Mouse (Mus musculus) limb, embryonic 14.5 days (tissue): ENCODE measurements around the gene Cdca4. TPM values are rescaled to one million over a fixed set of nuclear protein-coding genes. Genes with fewer than 3 reads are reported as not detected.

ENCODE experiments used
- ATAC-seq: fragments of 200-750 bp; cut with Nextera tagmentation; 2 replicates; pipeline ENCODE4 v1.8.0; 2017; ENCODE audit warnings: low read depth, moderate number of reproducible peaks, moderate TSS enrichment; ENCODE audit not compliant: low FRiP score
- DNase-seq: peaks from one replicate; pipeline ENCODE4 v3.0.0-alpha.2; 2015; ENCODE audit warnings: low spot score
- H3K27ac ChIP-seq: fragments of 300-500 bp; sonication (generic); replicated peaks from 2 replicates; pipeline ENCODE4 v1.5.1; 2014; ENCODE audit warnings: low read depth, mild to moderate bottlenecking, low read length, moderate library complexity, mixed read lengths
- H3K27me3 ChIP-seq: fragments of 300-500 bp; sonication (generic); 2 replicates; pipeline ENCODE4 v1.6.1; 2014; ENCODE audit warnings: low read length, mixed read lengths; ENCODE audit not compliant: control insufficient read depth, insufficient read depth
- H3K36me3 ChIP-seq: fragments of 300-500 bp; sonication (generic); 2 replicates; pipeline ENCODE4 v1.6.1; 2014; ENCODE audit warnings: mild to moderate bottlenecking, low read length, moderate library complexity, mixed read lengths; ENCODE audit not compliant: control insufficient read depth, insufficient read depth
- H3K4me1 ChIP-seq: fragments of 300-500 bp; sonication (generic); 2 replicates; pipeline ENCODE4 v1.6.1; 2014; ENCODE audit warnings: antibody characterized with exemption, low read length, mixed read lengths; ENCODE audit not compliant: control insufficient read depth, insufficient read depth
- H3K4me2 ChIP-seq: fragments of 300-500 bp; sonication (generic); replicated peaks from 2 replicates; pipeline ENCODE4 v1.6.1; 2014; ENCODE audit warnings: low read depth, mild to moderate bottlenecking, low read length, moderate library complexity; ENCODE audit not compliant: severe bottlenecking
- H3K4me3 ChIP-seq: fragments of 300-500 bp; sonication (generic); replicated peaks from 2 replicates; pipeline ENCODE4 v1.5.1; 2014; ENCODE audit warnings: low read length
- H3K9ac ChIP-seq: fragments of 300-500 bp; sonication (generic); 2 replicates; pipeline ENCODE4 v1.6.1; 2014; ENCODE audit warnings: mild to moderate bottlenecking, low read depth, low read length, moderate library complexity; ENCODE audit not compliant: severe bottlenecking
- H3K9me3 ChIP-seq: fragments of 300-500 bp; sonication (generic); 2 replicates; pipeline ENCODE4 v1.6.1; 2016; ENCODE audit warnings: low read length; ENCODE audit not compliant: control insufficient read depth
- POLR2A ChIP-seq: fragments of 200-500 bp; IDR thresholded peaks from 2 replicates; pipeline ENCODE4 v1.8.0; 2012; ENCODE audit warnings: inconsistent platforms, mild to moderate bottlenecking, moderate library complexity, borderline replicate concordance; ENCODE audit not compliant: insufficient read depth, insufficient read length; ENCODE audit errors: extremely low read depth
- WGBS: fragments of 180-500 bp; shearing (Covaris S2); extraction: QIAGEN DNeasy Blood & Tissue Kit; methylation state at CpG from one replicate; pipeline ENCODE4 v1.1.7; 2014; 5-methylcytosine and 5-hydroxymethylcytosine counted together
- polyA plus RNA-seq, 2 experiments: library from polyadenylated mRNA; depleted of rRNA in 1 of 2; stranded (reverse) in 1 of 2; unstranded in 1 of 2; fragments of >200 nt; fragmentation: Nextera tagmentation in 1 of 2; extraction: Ambion mirVana in 1 of 2; gene quantifications; 2 replicates each; pipeline versions ENCODE4 v1.2.1 to v1.2.3; 2012 to 2014

The Cdca4 gene
- polyA plus RNA-seq, 2 experiments: 81.0 to 113 TPM

- Histone ChIP-seq H3K4me2 (no peak overlapping the region), H3K4me3 (no peak overlapping the region), H3K27me3 (peaks cover 20% of the 10 kb centered on the region), H3K36me3 (no peaks in the 10 kb centered on the region), H3K9ac (no peak overlapping the region), H3K9me3 (no peaks in the 10 kb centered on the region), H3K27ac (no peak overlapping the region), H3K4me1 (peaks cover 4% of the 10 kb centered on the region; the same call in 1 of the 2 replicates)
- 51% methylated on average over 13 of the region's 13 CpGs for WGBS
- DNase-seq (no peak), ATAC-seq (no peak)
- TF ChIP-seq POLR2A: no peak
These were observed 41.6 kb upstream of the Cdca4 start for GRCm38 (mm10) chr12:112870775-112871174.

GRCm38 (mm10) chr12:112869783-112870204 lies 40.6 kb upstream of the Cdca4 start:
- DNase-seq (no peak), ATAC-seq (no peak)
- H3K36me3 ChIP-seq: no peaks in the 10 kb centered on the region
- no peak overlapping the region for H3K9ac ChIP-seq
- peaks cover 4% of the 10 kb centered on the region; the same call in 1 of the 2 replicates for H3K4me1 ChIP-seq
- H3K27ac ChIP-seq: no peak overlapping the region
- no peak overlapping the region for H3K4me2 ChIP-seq
- H3K9me3 ChIP-seq: no peaks in the 10 kb centered on the region
- H3K27me3 ChIP-seq: peaks cover 11% of the 10 kb centered on the region
- TF ChIP-seq POLR2A: no peak
- WGBS: 9% methylated on average over 16 of the region's 16 CpGs
- no peak overlapping the region for H3K4me3 ChIP-seq

GRCm38 (mm10) chr12:112868178-112869087 lies 39.2 kb upstream of the Cdca4 start, which contains the start of gene Gpr132:
Gpr132 (minus strand) TSS chr12:112868228.
- TF ChIP-seq POLR2A: no peak
- Histone ChIP-seq H3K4me1 (peaks cover 4% of the 10 kb centered on the region; the same call in 1 of the 2 replicates), H3K4me2 (no peak within 1 kb of the TSS), H3K27me3 (no peaks in the 10 kb centered on the region; the same call in 1 of the 2 replicates), H3K4me3 (no peak within 1 kb of the TSS), H3K27ac (no peak within 1 kb of the TSS), H3K9ac (no peak within 1 kb of the TSS), H3K9me3 (no peaks in the 10 kb centered on the region), H3K36me3 (no peaks in the 10 kb centered on the region)
- DNase-seq: no peak
- 54% methylated on average over 13 of the region's 13 CpGs for WGBS
- no peak for ATAC-seq

GRCm38 (mm10) chr12:112867106-112867674 lies 38.0 kb upstream of the Cdca4 start:
- no peaks in the 10 kb centered on the region for H3K27me3 ChIP-seq
- H3K4me3 ChIP-seq: no peak overlapping the region
- H3K4me1 ChIP-seq: peaks cover 4% of the 10 kb centered on the region; the same call in 1 of the 2 replicates
- H3K27ac ChIP-seq: no peak overlapping the region
- no peak overlapping the region for H3K4me2 ChIP-seq
- ATAC-seq (no peak), DNase-seq (no peak)
- no peaks in the 10 kb centered on the region for H3K36me3 ChIP-seq
- H3K9ac ChIP-seq: no peak overlapping the region
- H3K9me3 ChIP-seq: no peaks in the 10 kb centered on the region
- WGBS: 77% methylated on average over 7 of the region's 7 CpGs
- no peak for TF ChIP-seq POLR2A

GRCm38 (mm10) chr12:112866467-112867080 lies 37.4 kb upstream of the Cdca4 start:
- H3K9ac ChIP-seq: no peak overlapping the region
- no peak for TF ChIP-seq POLR2A
- H3K27ac ChIP-seq: no peak overlapping the region
- no peak for DNase-seq
- no peak for ATAC-seq
- no peaks in the 10 kb centered on the region for H3K9me3 ChIP-seq
- H3K4me3 ChIP-seq: no peak overlapping the region
- 69% methylated on average over 8 of the region's 8 CpGs for whole genome bisulfite sequencing
- no peaks in the 10 kb centered on the region for H3K36me3 ChIP-seq
- no peak overlapping the region for H3K4me2 ChIP-seq
- H3K4me1 ChIP-seq: peaks cover 4% of the 10 kb centered on the region; the same call in 1 of the 2 replicates
- no peaks in the 10 kb centered on the region for H3K27me3 ChIP-seq
